Mouse (Mus musculus) liver, postnatal 0 days (tissue): Measurements from ENCODE around the gene Atrip. TPM values are rescaled to one million over a fixed set of nuclear protein-coding genes. Genes with fewer than 3 reads are reported as not detected.

Experiments used
- ATAC-seq: fragments of 200-750 bp; cut with Nextera tagmentation; 2 replicates; pipeline ENCODE4 v1.8.0; 2017; ENCODE audit warnings: mild to moderate bottlenecking, moderate library complexity
- DNase-seq: peaks from one replicate; pipeline ENCODE4 v3.0.0-alpha.2; 2016
- H3K27ac ChIP-seq: fragments of 300-500 bp; sonication (generic); 2 replicates; pipeline ENCODE4 v1.5.1; 2014; ENCODE audit warnings: antibody characterized with exemption, moderate library complexity, mild to moderate bottlenecking, low read depth
- H3K27me3 ChIP-seq: fragments of 300-500 bp; sonication (generic); 2 replicates; pipeline ENCODE4 v1.6.1; 2014; ENCODE audit warnings: low read length, control low read depth, mixed read lengths; ENCODE audit not compliant: insufficient read depth
- H3K36me3 ChIP-seq: fragments of 300-500 bp; sonication (generic); replicated peaks from 2 replicates; pipeline ENCODE4 v1.6.1; 2014; ENCODE audit warnings: mild to moderate bottlenecking, control low read depth, low read length, moderate library complexity, mixed read lengths; ENCODE audit not compliant: insufficient read depth
- H3K4me1 ChIP-seq: fragments of 300-500 bp; sonication (generic); 2 replicates; pipeline ENCODE4 v1.6.1; 2014; ENCODE audit warnings: antibody characterized with exemption, mild to moderate bottlenecking, control low read depth; ENCODE audit not compliant: insufficient read depth
- H3K4me2 ChIP-seq: fragments of 300-500 bp; sonication (generic); 2 replicates; pipeline ENCODE4 v1.6.1; 2014; ENCODE audit warnings: low read depth, mild to moderate bottlenecking, low read length, moderate library complexity, mixed read lengths
- H3K4me3 ChIP-seq: fragments of 300-500 bp; sonication (generic); 2 replicates; pipeline ENCODE4 v1.5.1; 2014; ENCODE audit warnings: low read depth, low read length
- H3K9ac ChIP-seq: fragments of 300-500 bp; sonication (generic); replicated peaks from 2 replicates; pipeline ENCODE4 v1.6.1; 2014; ENCODE audit warnings: mild to moderate bottlenecking, moderate library complexity
- H3K9me3 ChIP-seq: fragments of 300-500 bp; sonication (generic); 2 replicates; pipeline ENCODE4 v1.6.1; 2016; ENCODE audit warnings: mild to moderate bottlenecking, control low read depth, low read length, mixed read lengths
- CTCF ChIP-seq: sonication (generic); IDR thresholded peaks from 2 replicates; pipeline ENCODE4 v1.5.1; 2016; ENCODE audit warnings: antibody characterized with exemption, low read depth
- EP300 ChIP-seq: IDR thresholded peaks from 2 replicates; pipeline ENCODE4 v1.6.1; 2016; ENCODE audit warnings: antibody characterized with exemption, low read depth, mild to moderate bottlenecking
- WGBS: fragments of 180-500 bp; shearing (Covaris S2); extraction: QIAGEN DNeasy Blood & Tissue Kit; methylation state at CpG from one replicate; pipeline ENCODE4 v1.1.7; 2014; ENCODE audit not compliant: insufficient replicate concordance; 5-methylcytosine and 5-hydroxymethylcytosine counted together
- polyA plus RNA-seq: library from polyadenylated mRNA; unstranded; fragments of >200 nt; fragmentation: Nextera tagmentation; extraction: Ambion mirVana; gene quantifications from 2 replicates; pipeline ENCODE4 v1.2.1, GENCODE M21; 2015

The Atrip gene
- polyA plus RNA-seq, 1 experiment from 2014 or later: 6.7 TPM

DNA sequence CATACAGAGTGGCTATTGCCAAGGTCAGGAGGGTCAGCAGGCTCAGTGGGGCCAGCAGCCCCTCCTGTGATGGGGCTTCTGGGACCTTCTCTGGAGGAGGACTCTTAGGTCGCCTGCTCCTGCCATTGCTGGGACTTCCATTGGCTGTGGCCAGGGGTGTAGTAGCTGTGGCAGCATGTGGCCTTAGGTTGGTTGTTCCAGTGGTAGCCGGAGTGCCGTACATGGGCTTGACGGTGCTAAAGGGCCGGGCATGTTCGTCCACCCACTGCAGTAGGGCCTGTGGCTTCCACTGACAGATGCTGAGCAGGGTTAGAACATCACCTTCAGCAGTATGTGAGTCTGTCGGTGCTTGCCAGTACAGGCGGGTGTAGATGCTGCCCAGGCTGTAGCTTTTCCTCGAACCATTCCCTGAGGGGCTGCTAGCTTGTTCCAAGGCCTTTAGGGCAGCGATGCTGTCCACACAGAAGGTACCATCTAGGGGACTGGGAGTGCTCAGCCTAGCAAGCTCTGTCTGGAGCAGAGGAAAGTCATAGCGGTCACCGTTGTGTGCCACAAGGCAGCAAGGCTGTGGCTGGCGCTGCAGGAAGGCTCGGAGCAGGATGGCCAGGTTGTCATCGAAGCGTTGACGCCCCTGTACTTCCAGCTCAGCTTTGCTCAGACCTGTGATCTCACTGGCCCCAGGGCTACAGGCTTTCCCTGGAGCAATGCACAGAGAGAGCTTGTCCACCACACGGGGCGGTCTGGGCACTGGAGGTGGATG, 15.7 kb downstream of the Atrip start:
- TF ChIP-seq EP300 (no peak), CTCF (no peak)
- H3K9me3 ChIP-seq: no peaks in the 10 kb centered on the region
- 85% methylated on average over 19 of the region's 19 CpGs for WGBS
- H3K27ac ChIP-seq: peak overlapping the region; percentile 93
- H3K4me3 ChIP-seq: peak overlapping the region; percentile 51
- DNase-seq: peak; percentile 14
- peak overlapping the region; percentile 77 for H3K4me2 ChIP-seq
- no peak for ATAC-seq
- peaks cover 28% of the 10 kb centered on the region for H3K36me3 ChIP-seq
- peaks cover 35% of the 10 kb centered on the region for H3K4me1 ChIP-seq
- peak overlapping the region; percentile 76 for H3K9ac ChIP-seq
- no peaks in the 10 kb centered on the region for H3K27me3 ChIP-seq

DNA sequence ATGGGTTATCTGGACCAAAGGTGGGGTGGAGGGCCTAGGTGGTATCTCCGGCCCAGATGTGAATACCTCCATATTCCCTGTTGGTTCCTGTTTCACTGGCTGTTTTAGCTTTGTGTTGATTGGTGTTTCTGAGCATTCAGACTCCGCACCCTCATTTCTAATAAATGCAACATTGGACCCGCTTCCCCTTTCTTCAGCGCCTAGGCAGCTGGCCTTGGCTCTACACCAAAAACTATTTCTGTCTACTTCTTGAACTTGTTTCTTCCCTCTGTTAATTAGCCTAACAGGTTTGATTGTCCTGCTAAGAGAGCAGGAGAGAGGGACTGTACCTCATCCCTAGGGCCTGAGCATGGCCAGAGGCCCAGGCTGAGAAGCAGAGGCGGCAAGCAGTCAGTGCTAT, 16.4 kb downstream of the Atrip start:
- Histone ChIP-seq H3K4me1 (peaks cover 35% of the 10 kb centered on the region), H3K4me2 (peak overlapping the region; percentile 77), H3K9me3 (no peaks in the 10 kb centered on the region), H3K27ac (peak overlapping the region; percentile 93), H3K27me3 (no peaks in the 10 kb centered on the region), H3K4me3 (0 out of 2 replicates have a peak overlapping the region, but pooled peaks have one; percentile 17), H3K9ac (peak overlapping the region; percentile 76), H3K36me3 (peaks cover 26% of the 10 kb centered on the region)
- no peak for TF ChIP-seq EP300
- TF ChIP-seq CTCF: no peak
- 79% methylated on average over 5 of the region's 5 CpGs for WGBS
- DNase-seq (no peak), ATAC-seq (no peak)

DNA sequence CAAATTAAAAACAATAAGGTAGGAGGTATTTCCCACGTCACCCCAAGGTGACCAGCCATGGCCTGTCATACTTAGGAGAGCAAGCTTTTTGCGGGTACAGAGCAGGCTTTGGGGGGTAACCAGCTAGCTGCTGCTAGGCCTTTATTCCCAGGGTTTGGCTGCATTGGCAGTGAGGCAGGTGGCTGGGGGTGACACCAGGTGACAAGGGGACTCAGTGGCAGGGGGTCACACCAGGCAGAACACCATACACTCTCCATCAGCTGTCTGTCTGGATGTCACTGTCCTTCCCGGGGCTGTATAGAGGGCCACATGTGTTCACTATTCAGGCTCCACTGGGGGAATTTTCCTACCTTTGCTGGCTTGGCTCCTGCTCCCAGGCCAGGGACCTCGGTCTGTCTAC, 17.0 kb downstream of the Atrip start:
- 73% methylated on average over 4 of the region's 4 CpGs for WGBS
- ATAC-seq: no peak

DNA sequence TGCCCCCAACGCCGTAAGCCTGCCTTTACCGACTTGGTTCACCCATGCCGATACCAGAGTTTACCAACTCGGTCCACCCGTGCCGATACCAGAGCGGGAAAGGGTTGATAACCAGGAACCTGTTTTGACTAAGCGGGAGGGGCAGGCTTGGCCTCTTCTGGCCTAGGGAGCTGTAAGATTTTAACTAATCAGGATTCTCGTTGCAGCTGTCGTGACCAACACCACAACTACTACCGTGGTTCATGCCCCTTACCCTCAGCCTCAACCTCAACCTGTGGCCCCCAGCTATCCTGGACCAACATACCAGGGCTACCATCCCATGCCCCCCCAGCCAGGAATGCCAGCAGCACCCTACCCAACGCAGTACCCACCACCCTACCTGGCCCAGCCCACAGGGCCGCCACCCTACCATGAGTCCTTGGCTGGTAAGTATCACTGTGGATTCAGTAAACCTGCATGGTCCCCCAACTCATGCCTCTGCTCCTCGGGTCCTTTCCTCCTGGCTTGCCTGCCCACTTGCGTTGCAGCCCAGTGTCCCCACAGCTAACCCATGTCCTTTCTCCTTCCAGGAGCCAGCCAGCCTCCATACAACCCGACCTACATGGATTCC, 17.7 kb downstream of the Atrip start:
- H3K36me3 ChIP-seq: peaks cover 29% of the 10 kb centered on the region
- peaks cover 35% of the 10 kb centered on the region for H3K4me1 ChIP-seq
- no peaks in the 10 kb centered on the region for H3K9me3 ChIP-seq
- no peak overlapping the region for H3K4me3 ChIP-seq
- no peak for ATAC-seq
- H3K27ac ChIP-seq: peak overlapping the region; percentile 35; the same call in 1 of the 2 replicates
- 88% methylated on average over 17 of the region's 17 CpGs for WGBS
- TF ChIP-seq CTCF: no peak
- no peak for TF ChIP-seq EP300
- peak overlapping the region; percentile 27; the same call in 1 of the 2 replicates for H3K4me2 ChIP-seq
- H3K9ac ChIP-seq: no peak overlapping the region
- DNase-seq: peak; percentile 13
- no peaks in the 10 kb centered on the region for H3K27me3 ChIP-seq

More for the DNA sequence above, 17.0 kb downstream of the Atrip start:
- Histone ChIP-seq H3K9ac (no peak overlapping the region), H3K36me3 (peaks cover 29% of the 10 kb centered on the region), H3K4me1 (peaks cover 35% of the 10 kb centered on the region), H3K27me3 (no peaks in the 10 kb centered on the region), H3K4me3 (peak overlapping the region; percentile 4; the same call in 1 of the 2 replicates), H3K27ac (0 out of 2 replicates have a peak overlapping the region, but pooled peaks have one; percentile 9), H3K4me2 (peak overlapping the region; percentile 29), H3K9me3 (no peaks in the 10 kb centered on the region)
- no peak for TF ChIP-seq CTCF
- no peak for TF ChIP-seq EP300
- DNase-seq: no peak

DNA sequence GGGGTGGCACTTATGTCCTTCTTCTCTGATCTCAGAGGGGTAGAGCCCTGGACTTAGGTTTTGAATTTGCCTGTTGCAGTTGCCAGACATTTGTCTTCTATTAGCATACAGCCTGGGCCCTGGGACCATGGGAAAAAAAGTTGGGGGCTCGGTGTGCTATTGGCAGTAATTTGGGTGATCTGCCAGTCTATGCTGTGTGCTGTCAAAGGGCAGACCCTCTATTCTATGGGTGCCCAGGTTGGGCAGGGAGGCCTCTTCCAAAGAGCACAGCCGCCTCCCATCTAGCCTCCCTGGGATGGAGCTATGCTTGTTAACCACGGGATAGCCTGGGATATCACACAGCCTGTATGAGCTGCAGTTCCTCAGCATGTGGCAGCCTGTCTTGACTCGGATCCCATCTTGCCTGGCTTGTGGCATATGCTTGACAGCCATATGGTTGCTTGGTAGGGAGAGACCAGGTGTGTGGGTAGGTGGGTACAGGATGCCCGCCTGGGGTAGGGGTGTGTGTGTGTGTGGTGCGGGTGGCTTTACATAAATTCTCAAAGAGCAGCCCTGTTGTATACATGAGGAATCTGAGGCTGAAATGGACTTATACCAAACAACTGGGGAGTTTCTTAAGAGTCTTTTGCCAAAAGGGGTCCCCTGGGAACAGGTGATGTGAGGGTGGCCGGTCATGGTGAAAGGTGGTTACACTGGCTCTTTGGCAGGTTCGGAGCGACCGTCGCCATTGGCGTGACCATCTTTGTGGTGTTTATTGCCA, 18.5 kb downstream of the Atrip start:
- no peak for TF ChIP-seq EP300
- no peak for TF ChIP-seq CTCF
- Histone ChIP-seq H3K4me2 (peak overlapping the region; percentile 55), H3K27ac (peak overlapping the region; percentile 79), H3K9ac (peak overlapping the region; percentile 66), H3K27me3 (no peaks in the 10 kb centered on the region), H3K4me3 (peak overlapping the region; percentile 21), H3K9me3 (no peaks in the 10 kb centered on the region), H3K36me3 (peaks cover 29% of the 10 kb centered on the region), H3K4me1 (peaks cover 35% of the 10 kb centered on the region)
- ATAC-seq: no peak
- DNase-seq: no peak
- 85% methylated on average over 12 of the region's 12 CpGs for WGBS

DNA sequence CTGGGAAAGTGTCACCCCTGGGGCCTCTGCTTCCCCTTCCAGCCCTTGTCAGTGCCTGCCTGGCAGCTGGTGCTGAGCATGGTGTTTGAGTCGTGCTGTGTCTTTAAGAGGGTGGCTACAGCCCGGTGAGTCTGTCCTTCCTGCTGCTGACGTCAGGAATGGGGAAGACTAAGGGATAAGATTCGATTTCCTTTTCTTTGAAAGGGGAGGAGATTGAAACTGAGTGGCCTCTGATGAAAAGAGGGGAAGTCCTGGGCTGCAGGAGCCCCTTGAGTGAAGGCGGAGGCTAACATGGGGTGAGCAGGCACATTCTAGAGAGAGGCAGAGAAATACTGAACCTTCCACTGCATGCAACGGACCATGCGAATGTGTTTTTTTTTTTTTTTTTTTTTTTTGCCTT, 19.2 kb downstream of the Atrip start:
- DNase-seq (peak; percentile 70), ATAC-seq (peak; percentile 62)
- peak; percentile 52 for TF ChIP-seq EP300
- no peak for TF ChIP-seq CTCF
- Histone ChIP-seq H3K27me3 (no peaks in the 10 kb centered on the region), H3K9ac (peak overlapping the region; percentile 66), H3K9me3 (no peaks in the 10 kb centered on the region), H3K4me1 (peaks cover 32% of the 10 kb centered on the region), H3K4me3 (peak overlapping the region; percentile 21), H3K4me2 (peak overlapping the region; percentile 55), H3K36me3 (peaks cover 27% of the 10 kb centered on the region), H3K27ac (peak overlapping the region; percentile 79)
- 2% methylated on average over 7 of the region's 7 CpGs for WGBS
